Mouse (Mus musculus) v-Abl transformed pro-B cells (cell line): Measurements from ENCODE around the gene Mgat5.

Experiments
- in situ Hi-C, 2 experiments: fragments of 400-800 bp; cut with MboI; formaldehyde crosslinking; loops; one replicate each; pipeline ENCODE4 v1.15.1; 2025; ENCODE audit not compliant: unreplicated experiment in 2 of 2

Gene Mgat5

GRCm38 (mm10) chr1:127408957-127409423 is 204.2 kb downstream of the Mgat5 start:
- in situ Hi-C loops: loop anchor here in 1 of 2 experiments (5.0 kb wide), 1 partner anchor 102 kb away; no protein-coding TSS in a partner anchor

GRCm38 (mm10) chr1:127409512-127409911 is 204.7 kb downstream of the Mgat5 start:
- in situ Hi-C loops: loop anchor here in 1 of 2 experiments (5.0 kb wide), 1 partner anchor 102 kb away; no protein-coding TSS in a partner anchor

- in situ Hi-C loops: loop anchor here in 1 of 2 experiments (5.0 kb wide), 2 partner anchors 43 to 207 kb away; partner anchors contain the start of gene Mgat5
Observed at GRCm38 (mm10) chr1:127414500-127414899, 209.7 kb downstream of the Mgat5 start.

GRCm38 (mm10) chr1:127415896-127416295 is 211.1 kb downstream of the Mgat5 start:
- in situ Hi-C loops: no loop called here

- in situ Hi-C loops: no loop called here
Observed at GRCm38 (mm10) chr1:127416971-127417370, 212.2 kb downstream of the Mgat5 start.

GRCm38 (mm10) chr1:127418916-127419575 is 214.2 kb downstream of the Mgat5 start:
- in situ Hi-C loops: no loop called here

GRCm38 (mm10) chr1:127419581-127419980 is 214.8 kb downstream of the Mgat5 start:
- in situ Hi-C loops: no loop called here

- in situ Hi-C loops: no loop called here
Observed at GRCm38 (mm10) chr1:127420383-127420782, 215.6 kb downstream of the Mgat5 start.

- in situ Hi-C loops: no loop called here
Observed at GRCm38 (mm10) chr1:127420795-127421194, 216.0 kb downstream of the Mgat5 start.

GRCm38 (mm10) chr1:127422565-127422964 is 217.8 kb downstream of the Mgat5 start:
- in situ Hi-C loops: no loop called here

- in situ Hi-C loops: no loop called here
Observed at GRCm38 (mm10) chr1:127425021-127425532, 220.3 kb downstream of the Mgat5 start.

GRCm38 (mm10) chr1:127430290-127430689 is 225.5 kb downstream of the Mgat5 start:
- in situ Hi-C loops: no loop called here

GRCm38 (mm10) chr1:127434829-127435228 is 230.0 kb downstream of the Mgat5 start:
- in situ Hi-C loops: no loop called here

- in situ Hi-C loops: no loop called here
Observed at GRCm38 (mm10) chr1:127437091-127437490, 232.3 kb downstream of the Mgat5 start.

- in situ Hi-C loops: no loop called here
Observed at GRCm38 (mm10) chr1:127439452-127439891, 234.7 kb downstream of the Mgat5 start.

GRCm38 (mm10) chr1:127441007-127441406 is 236.2 kb downstream of the Mgat5 start:
- in situ Hi-C loops: no loop called here

GRCm38 (mm10) chr1:127441736-127442135 is 236.9 kb downstream of the Mgat5 start:
- in situ Hi-C loops: no loop called here

GRCm38 (mm10) chr1:127442880-127443877 is 238.4 kb downstream of the Mgat5 start:
- in situ Hi-C loops: no loop called here

GRCm38 (mm10) chr1:127444836-127445485 is 240.1 kb downstream of the Mgat5 start:
- in situ Hi-C loops: no loop called here

GRCm38 (mm10) chr1:127453397-127453796 is 248.6 kb downstream of the Mgat5 start:
- in situ Hi-C loops: loop anchor here (10.0 to 25.0 kb wide), 3 partner anchors 149 to 441 kb away; no protein-coding TSS in a partner anchor
